Mouse (Mus musculus) urinary bladder, postnatal 36 days (tissue): ENCODE measurements around the gene Fam126a.
A peak's percentile ranks its signal among the peaks of the same experiment; 100 is the strongest.

Experiments used
- DNase-seq, 2 experiments: peaks; one replicate each; pipeline ENCODE4 v3.0.0; 2022; ENCODE audit warnings: low spot score in 2 of 2, mixed read lengths in 1 of 2

The Fam126a gene

DNA sequence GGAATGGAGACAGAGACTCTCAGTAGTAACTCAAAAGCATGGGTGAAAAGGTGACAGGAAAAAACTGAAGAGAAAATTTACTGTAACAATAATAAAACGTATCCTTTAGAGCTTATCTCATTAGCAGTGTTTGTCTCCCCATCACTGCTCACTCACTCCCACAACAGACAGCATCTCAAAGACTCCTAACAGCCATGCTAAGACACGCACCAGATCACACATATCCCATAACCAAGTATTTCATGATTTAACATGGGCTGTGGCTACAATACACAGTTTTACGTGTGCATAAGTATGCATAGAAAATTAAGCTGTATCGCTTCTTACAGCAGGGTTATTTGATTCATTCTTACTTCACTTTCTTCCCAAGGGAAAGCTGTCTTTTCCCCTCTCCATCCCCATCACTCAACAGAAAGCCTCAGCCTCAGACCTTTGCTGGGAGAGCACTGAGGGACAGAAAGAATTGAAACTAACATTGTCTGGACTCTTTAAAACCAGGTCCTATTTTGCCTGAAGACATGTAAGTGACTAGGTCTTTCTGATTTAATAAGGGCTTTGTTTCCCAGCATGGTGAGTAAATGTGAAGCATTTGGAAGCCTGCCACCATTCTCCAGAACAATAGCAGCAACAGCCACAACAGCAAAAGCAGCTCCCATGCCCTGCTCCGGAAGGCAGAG is 37.5 kb downstream of the Fam126a start:
- DNase-seq = no peak

DNA sequence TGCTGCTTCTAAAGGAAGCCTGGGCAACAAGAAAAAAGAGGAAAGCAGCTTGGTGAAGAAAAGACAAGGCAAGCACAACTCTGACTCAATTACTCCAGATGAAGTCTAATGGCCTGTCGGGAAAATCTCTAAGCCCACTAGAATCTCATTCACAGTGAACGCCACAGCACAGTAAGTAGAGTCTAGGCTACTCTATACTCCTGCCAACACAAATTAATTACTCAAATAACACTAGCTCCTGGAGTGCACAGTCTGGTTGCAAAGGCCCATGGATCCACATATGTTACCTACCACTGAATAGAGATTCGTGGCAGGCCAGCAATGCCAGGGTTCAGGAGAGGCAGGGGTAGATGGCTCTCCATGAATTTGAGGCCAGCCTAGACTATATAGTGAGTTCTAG is 40.5 kb downstream of the Fam126a start:
- no peak for DNase-seq

DNA sequence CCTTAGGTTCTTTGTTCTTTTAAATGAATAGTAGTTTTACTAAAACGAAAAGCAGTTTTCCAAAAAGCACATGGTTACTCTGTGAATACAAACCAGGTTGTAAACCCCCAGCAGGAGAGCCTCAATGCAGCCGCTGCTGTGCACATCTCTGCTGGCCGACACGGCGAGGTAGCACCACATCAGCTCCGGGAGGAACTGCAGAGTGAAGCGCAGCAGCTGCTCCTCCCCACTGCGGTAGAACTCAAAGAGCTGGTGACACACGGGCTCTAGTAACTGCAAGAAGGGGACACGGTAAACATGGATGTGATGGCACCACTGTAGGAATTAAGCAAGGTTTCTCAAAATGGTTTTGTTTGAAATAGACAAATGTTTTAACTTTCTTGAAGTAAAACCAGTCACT is 42.7 kb downstream of the Fam126a start:
- no peak for DNase-seq

DNA sequence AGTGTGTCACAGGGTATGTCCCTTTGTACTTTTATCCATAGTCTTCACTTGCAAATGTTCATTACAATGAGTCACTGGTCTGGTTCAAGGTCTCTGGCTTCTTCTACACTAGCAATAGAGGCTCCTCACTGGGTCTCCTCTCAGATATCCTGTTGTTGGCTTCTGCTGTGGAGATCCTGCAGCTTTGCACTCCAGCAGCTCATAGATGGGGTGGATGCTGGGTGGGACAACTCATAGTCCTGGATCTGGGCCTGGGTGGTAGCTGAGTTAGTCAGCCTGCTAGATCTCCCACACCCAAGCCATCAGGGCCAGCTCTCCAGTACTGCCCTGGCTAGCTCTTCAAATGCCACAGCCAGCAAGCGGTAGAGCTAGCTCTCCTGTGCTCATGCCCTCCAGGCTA is 48.4 kb downstream of the Fam126a start:
- DNase-seq = peak; percentile 14 to 23

DNA sequence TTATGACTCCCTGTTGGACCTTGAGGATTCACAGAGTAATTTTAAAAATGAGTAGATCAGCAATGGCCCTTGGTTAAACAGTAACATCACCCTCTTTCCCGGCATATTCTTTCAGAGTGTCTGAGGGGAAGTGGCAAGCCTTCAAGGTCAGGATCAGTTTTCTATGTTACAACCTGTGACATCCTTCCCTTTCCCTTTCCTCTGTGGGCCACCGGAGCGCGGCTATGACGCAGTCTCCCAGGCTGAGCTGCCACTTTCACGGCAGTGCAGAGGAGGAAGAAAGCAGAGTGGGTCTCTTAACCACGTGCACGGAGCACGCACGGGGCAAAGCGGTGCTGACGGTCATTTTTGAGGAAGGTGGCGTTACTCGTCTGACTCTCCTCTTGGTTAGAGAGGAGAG is 52.0 kb downstream of the Fam126a start:
- no peak for DNase-seq

DNA sequence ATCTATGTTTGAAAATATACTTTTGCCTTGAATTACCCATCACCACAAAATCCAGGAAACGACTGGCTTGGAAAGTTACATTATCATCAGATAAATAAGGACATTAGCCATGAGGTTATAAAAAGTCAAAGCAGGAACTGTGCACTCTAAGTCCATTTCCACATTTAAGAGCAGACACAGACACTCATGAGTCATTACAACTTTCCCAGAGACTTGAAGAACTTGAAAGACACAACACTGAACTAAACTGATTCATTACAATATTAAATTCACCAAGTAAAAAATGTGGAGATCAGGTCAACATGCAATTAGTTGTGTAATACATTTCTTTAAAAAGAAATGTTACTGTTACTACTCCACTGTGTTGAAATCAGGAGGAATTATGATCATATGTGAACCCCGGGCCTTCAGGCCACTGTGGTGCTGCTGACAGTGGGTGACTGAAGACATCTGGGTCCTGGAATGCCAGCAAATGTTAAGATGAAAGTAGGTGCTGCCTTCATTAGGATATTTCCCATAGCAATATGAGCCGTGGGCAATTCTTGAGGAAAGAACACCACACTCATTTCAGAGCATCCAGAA is 55.4 kb downstream of the Fam126a start:
- DNase-seq = no peak

DNA sequence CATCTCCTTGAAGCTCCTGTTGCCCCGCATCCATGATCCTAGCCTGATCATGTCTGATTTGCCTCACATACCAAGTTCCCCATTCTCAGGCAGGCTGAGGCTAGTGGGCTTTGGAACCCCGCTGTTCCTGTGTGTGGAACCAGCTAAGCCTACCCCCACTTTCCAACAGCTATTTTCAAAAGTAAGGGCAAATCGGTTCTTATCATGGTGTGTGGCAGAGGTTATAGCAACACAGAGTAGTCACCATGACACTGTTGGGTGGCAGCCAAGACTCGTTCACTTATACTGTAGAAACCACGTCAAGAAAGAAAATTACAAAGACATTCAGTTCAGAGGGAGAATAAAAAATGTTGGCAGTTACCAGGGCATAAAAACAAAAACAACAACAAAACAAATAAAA is 62.8 kb downstream of the Fam126a start:
- no peak for DNase-seq

DNA sequence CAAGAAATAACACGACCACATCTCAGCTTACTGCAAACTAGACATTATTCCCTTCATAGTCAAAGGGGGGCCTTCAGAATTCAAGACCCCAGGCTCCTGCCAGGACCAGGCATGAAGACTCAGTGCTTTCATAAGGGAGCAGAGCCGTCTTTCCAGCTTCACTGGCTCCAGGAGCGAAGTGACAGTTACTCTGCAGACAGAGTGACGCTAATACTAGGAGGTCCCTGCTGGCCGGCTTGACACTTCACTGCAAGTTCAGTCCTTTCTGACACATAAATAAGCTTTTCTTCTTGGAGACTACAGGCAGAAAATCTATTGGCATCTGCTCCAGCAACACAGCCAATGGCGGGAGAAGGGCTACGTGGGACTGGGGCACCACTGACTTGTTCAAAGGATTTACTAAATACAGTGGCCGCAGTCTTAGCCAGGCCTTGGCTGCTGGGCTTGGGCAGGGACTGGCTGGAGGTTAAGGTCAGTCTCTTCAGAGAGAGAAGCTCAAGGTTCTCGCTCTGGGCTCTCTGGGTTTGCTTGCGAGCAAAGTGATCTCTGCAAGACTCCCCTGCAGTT is 65.8 kb downstream of the Fam126a start:
- DNase-seq = no peak

DNA sequence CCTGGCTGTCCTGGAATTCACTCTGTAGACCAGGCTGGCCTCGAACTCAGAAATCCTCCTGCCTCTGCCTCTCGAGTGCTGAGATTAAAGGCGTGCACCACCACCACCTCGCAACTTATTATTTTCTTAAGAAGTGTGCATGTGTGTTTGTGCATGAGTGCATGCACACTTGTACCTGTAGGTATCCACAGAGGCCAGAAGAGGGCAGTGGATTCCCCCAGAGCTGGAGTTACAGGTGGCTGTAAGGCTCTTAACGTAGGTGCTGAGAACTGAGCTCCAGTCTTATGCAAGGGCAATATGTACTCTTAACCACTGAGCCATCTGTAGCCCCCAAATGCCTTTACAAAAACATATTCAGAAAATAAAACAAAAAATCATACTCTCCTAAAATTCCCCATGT is 77.4 kb downstream of the Fam126a start:
- no peak for DNase-seq

DNA sequence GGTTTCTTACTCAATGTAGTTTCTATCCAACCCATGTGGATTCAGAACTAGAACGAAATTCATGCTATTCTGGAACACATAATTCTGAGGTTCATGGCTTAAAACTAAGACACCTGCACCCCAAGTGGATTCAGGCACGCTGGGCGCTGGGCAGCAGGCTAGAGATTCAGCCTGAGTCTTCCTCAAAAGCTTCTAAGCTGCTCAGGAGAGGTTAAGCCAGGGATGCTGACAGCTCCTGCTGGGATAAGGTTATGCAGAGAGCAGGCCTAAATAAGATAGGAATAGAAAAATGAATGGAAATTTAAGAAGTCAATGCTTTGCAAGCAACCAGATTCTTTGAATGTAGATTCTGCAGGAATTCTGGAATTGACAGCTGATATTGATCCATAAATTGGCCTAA is 82.4 kb downstream of the Fam126a start:
- DNase-seq = no peak

DNA sequence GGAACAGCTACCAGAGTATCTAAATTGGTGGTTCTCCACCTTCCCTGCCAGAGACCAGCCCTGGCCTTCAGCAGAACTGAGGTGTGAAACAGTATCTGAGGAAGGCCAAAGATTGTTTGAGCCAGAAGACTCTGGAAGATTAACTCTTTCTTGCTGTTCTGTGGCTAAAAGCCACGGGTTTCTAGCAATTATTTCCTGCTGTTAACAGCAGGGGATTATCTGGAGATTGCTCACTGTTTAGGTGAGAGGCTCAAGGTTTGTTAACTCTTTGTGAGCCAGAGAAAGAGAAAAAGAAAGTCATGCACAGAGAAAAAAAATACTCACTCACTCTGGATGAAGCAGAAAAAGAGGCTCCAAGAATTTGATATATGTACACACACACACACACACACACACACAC is 85.4 kb downstream of the Fam126a start:
- no peak for DNase-seq

DNA sequence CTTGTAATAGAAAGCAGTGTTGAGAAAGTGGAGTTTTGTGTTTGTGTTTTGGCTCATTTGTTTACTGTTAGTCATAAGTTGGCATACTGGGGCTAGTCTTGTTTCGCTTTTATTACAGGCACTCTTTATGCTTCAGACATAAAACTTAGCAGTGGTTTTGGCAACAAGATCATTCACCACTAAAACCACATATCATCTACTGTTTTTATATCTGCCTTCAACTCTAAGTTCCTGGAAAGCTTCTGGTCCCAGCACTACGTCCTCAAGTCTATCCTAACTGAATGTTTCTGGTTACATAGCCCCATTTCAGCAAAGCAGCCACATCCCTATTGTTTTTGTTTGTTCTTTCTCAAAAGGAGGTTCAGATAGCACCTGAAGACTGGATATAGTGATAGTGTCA is 87.0 kb downstream of the Fam126a start:
- DNase-seq = no peak

DNA sequence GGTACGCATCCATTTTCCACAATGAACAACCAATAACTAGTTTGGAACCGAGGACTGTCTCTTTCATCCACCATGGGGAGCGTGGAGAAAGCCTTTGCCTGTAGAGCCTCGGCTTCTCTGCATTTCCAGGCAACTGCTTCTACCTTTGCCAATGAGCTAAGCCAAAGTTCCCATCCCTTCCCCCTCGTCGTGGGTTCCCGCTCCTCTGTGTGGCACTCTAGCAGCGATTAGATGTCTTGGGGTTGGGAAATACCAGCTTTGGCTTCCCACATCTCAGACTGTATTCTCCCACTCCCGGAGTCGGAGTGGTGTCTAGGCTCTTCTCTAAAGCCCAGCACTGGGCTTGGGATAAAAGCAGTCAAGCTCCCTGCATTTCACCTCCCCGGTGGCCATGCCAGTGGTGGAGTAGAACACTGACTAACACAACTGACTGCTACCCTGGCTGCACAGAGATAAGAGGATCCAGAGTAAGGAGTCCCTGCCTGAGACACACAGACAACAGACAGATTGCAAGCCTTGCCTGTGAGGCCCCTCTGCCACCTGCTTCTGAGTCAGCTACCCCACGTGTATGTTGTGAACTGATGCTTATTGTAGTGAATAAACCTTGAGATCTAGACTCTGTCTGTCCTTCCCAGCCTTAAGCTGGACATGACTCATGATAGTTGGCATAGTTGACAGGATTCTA is 106.9 kb downstream of the Fam126a start:
- no peak for DNase-seq

DNA sequence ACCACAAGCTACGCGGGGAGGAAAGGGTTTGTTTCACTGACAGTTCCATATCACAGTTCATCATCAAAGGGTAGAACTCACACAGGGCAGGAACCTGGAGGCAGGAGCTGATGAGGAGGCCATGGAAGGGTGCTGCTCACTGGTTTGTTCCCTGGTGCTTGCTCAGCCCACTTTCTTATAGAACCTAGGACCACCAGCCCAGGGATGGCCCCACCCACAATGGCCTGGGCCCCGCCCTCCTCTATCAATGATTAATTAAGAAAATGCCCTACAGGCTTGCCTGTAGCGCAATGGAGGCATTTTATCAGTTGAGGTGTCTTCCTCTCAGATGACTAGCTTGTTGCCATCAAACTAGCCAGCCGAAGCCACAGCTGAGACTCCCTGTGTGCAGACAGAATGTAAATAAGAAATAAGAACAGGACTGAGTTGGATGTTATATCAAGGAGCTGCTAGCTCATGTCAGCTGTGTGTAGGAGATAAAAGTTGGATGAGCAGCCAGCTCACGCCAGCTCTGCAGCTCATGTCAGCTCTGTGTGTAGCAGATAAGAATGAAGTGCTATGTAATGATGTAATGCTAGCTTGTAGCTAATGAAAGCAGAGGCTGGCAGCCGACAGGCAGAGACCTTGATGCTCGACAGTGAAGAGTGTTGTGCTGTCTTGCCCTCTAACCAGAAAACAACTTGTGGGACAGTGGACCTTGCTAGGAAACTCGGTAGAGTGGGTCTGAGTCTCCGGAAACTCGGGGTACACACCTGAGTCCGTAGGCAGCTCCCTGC is 107.8 kb downstream of the Fam126a start:
- no peak for DNase-seq

DNA sequence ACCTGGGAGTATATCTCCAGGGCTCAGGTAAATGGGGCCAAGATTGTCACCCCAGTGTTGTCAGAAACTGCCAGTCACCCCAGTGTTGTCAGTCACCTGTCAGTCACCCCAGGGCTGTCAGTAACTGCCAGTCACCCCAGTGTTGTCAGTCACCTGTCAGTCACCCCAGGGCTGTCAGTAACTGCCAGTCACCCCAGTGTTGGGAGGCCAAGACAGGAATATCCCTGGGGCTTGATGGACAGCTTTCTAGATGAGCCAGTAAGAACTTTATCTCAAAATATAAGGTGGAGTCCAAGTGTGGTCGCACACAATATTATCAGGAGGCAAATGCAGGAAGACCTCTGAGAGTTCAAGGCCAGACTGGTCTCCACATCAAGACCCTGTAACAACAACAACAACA is 109.2 kb downstream of the Fam126a start:
- no peak for DNase-seq

DNA sequence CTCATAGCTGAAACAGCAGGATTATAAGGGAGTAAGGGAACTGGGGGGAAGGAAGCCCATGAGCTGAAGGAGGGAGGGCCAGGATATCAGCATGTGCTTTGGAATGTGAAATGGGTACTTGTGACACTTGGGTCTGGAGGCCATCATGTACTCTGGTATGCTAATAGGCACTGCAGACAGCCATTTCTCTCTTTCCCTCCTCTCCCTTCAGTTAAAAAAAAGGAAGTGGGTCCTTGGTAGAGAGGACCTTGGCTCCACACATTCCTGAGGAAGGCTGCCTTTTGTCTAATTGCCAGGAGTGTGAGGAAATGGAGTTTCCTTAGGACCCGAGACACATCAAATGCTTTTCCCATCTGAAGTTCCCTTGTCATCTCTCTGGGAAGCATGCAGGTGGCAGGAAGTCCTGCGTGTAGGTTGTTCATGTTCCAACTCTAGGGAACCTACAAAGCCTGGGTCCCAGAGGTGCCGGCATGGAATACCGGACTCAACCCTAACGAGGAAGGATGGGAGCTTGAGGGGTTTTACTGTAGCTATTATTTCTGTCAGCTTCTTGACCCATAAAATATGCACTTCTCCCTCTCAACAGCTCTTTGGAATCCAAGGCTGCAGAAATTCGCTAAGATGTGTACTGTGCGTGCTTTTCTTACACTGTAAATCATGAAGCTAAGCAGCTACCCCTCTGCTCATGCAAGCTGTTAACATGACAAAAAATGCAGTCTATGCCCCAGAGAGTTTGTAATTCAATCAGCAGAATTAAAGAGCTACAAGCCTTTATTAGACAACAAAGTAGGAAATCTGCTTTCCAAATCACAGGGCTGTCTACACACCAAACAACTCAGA is 110.4 kb downstream of the Fam126a start:
- no peak for DNase-seq

DNA sequence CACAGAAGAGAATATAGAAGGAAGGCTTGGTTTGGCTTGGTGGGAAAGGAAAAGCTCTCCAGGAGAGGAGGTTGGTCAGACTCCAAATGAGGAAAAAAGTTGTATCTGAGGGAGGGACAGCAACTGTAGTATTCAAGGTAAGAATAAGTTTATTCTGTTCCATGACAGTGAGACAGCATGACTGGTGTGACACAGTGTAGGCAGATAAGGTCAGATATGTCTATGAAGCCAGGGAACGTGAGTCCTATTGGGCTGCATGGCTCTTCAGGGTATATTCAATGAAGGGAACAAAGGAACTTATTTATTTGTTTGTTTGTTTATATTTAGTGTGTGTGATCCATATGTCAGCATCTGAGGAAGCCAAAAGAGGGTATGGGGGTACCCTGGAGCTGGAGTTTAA is 113.2 kb downstream of the Fam126a start:
- no peak for DNase-seq

DNA sequence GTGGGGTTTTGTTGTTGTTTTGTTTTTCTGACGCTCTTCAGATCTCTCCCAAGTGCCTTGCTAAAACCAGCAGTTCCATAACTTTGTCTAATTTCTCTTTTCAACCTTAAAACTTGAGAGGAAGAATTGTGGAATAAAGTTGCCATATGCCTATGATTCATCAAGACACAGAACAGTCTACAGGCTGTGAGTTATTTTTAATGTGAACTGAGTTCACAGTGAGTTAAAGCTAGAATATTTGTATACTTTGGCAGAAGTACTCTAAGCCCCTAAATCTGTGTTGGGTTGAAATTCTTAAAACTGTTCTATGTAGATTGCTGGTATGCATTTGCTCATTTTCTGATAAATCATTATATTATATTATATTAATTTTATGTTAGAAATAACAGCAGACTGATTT is 118.9 kb downstream of the Fam126a start:
- DNase-seq = no peak

DNA sequence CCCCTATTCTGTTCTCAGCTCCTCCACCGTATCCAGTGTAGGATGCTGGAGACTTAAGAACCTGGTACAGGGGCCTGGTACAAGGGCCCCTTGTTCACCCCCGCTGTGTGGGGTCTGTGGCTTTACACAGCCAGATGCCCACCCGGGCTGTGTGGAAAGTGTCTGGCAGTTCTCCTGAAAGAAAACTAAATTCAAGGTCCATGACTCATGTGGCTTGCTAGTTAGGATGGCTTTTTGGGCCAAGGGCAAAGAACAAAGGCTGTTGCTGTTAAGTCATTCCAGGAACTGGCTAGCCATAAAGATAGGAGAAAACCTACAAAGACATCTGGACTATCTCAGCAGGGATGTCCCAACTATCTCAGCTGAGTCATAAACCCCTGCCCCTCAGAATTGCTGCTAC is 121.2 kb downstream of the Fam126a start:
- DNase-seq = no peak

DNA sequence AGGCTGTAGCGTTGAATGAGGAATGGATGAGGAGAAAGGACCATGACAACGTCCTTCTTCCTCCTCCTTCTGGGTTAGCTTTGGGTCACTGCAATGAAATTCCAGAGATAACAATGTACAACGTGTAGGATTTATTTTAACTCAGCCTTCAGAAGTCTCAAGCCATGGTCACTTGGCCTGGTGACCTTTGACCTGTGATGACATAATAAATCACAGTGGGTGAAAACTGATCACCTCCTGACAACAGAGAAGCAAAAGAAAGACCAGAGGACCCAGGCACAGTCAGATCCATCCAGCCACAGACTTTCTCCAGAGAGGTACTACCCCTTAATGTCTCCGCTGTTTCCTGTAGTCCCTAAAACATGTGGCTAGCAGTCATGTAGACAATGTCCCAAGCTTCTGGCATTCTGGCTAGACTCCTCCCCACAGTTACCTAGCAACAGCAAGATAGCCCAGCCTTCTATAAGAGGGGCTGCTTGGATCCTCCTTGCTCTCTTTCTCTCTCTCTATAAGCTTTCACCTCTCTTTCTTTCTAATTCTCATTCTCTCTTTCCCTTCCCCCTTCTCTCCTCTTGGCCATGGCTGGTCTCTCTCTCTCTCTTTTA is 121.9 kb downstream of the Fam126a start:
- no peak for DNase-seq

DNA sequence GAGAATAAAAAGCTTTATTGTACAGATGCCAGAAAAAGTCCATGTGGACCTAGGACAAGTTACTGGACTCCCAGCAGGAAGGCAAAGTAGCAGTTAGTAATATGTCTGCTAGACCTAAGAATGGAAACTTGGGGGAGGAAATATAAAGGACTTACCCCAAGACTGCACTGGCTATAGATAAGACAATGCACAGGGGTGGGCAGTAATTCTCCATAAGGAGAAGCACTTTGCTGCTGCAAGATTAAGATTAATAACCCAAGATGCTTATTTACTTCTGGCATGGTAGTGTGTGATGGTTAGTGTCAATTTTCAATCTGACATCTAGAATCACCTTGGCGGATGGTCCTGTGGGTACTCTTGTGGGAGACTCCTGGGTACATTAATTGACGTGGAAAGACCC is 128.3 kb downstream of the Fam126a start:
- no peak for DNase-seq
